Mouse (Mus musculus): ENCODE data around the gene Gzme. TPM values are rescaled to one million over a fixed set of nuclear protein-coding genes. Genes with fewer than 3 reads are reported as not detected.
A peak's percentile ranks its signal among the peaks of the same experiment; 100 is the strongest.
"Not testable (repeated sequence)": the region's sequence is repeated elsewhere in the genome, so short reads cannot be mapped to it uniquely, and the experiment has no call there.

Gzme gene
- polyA plus RNA-seq, 1 experiment from 2014 or later, result not detected

DNA sequence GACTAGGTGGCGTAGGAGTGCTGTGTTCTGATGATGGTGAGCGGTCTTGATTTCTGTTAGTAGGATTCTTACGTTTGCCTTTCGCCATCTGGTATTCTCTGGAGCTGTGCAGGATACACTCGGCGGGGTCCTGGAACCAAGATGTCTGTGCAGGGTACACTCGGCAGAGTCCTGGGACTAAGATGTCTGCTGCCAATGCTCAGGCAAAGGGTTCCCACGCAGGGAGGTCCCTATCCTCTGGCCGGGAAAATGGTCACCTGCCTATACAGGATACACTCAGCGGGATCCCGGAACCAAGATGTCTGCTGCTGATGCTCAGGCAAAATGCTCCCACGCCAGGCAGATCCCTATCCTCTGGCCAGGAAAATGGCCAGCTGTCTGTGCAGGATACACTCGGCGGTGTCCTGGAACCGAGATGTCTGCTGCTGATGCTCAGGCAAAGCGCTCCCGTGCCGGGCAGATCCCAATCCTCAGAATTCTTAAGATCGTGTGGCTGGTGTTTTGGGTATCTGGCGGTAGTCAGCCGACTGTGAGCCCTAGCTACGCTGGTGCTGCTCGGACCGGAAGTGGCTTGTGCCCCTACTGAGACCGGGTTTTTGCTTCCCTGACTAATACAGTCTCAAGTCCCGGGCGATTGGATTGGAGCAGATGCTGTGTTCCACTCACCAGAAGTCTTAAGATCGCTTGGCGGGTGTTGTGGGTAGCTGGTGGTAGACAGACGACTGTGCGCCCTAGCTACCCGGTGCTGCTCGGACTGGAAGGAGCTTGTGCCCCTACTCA is 4.7 kb downstream of the Gzme start:
- 94% methylated on average over 33 of the region's 33 CpGs for WGBS
- H3K4me2 ChIP-seq (ENCODE audit: low read length); H3K9ac ChIP-seq (replicated peaks; ENCODE audit: low read depth, low read length); H3K9me3 ChIP-seq (ENCODE audit: control insufficient read depth, low read length); H3K36me3 ChIP-seq (ENCODE audit: control insufficient read depth, insufficient read depth); H3K27ac ChIP-seq (ENCODE audit: low read length); ATAC-seq; H3K27me3 ChIP-seq (replicated peaks; ENCODE audit: control insufficient read depth, insufficient read depth, low read length); H3K4me3 ChIP-seq (replicated peaks; ENCODE audit: low read length); H3K4me1 ChIP-seq (replicated peaks; ENCODE audit: control insufficient read depth, insufficient read depth, low read length): not testable (repeated sequence)

DNA sequence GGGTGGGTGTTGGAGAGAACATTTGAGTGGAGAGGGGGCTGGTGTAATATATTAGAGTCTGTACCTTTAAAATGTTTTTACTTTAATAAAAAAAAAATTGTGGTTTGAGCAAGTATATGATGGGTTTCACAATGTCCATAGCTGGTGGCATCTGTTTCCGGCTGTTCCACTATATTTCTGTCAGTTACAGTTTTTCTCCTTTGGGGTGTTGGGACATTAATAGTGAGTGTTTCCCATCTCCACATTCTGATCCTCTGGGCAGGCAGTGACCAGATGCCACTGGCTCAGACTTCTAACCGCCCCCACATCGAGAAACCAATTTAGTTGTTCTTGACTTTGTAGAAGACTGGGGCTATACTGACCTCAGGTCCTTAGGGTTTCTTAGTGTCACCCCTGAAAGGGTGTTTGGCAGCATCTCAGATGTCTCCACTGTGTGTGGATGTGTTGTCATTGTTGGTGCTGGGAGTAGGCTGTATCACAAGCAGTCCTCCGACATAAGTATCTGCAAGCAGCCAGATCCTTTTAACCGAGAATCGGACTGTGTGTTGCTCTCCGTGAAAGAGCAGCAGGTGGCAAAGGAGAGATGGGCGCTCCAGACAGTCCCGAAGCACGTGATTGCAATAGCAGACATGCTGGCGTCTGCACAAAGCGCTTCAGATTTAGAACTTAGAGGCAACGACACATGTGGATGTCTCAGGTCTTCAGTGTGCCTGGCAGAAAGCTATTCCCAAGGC is 14.8 kb downstream of the Gzme start:
- H3K27me3 ChIP-seq (replicated peaks; ENCODE audit: control insufficient read depth, insufficient read depth, low read length), result no peaks in the 10 kb centered on the region
- no peak for ATAC-seq
- H3K9me3 ChIP-seq (ENCODE audit: control insufficient read depth, low read length), result no peaks in the 10 kb centered on the region
- WGBS, result 81% methylated on average over 13 of the region's 13 CpGs
- H3K4me3 ChIP-seq (replicated peaks; ENCODE audit: low read length), result no peak overlapping the region
- H3K27ac ChIP-seq (ENCODE audit: low read length), result no peak overlapping the region
- H3K36me3 ChIP-seq (ENCODE audit: control insufficient read depth, insufficient read depth), result no peaks in the 10 kb centered on the region
- H3K4me2 ChIP-seq (ENCODE audit: low read length), result no peak overlapping the region
- H3K4me1 ChIP-seq (replicated peaks; ENCODE audit: control insufficient read depth, insufficient read depth, low read length), result no peaks in the 10 kb centered on the region
- H3K9ac ChIP-seq (replicated peaks; ENCODE audit: low read depth, low read length), result no peak overlapping the region

DNA sequence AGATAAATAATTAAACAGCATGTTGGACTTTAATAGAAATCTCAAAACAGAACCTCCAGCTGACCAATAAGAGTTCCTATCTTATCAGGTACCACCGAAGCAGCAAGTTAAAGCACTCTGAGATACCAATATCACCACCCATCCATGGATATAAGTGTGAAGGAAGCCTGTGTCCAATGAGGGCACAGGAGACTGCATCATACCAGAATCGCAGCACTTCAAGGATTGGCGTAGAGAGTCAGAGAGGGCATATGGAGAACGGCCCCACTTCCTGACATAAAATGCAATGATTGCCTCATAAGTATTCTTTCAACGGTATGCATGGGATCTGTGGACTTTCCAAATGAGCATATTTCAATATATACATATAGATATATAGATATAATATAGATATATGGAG is 15.4 kb downstream of the Gzme start:
- Histone ChIP-seq H3K4me3 (replicated peaks; ENCODE audit: low read length) (no peak overlapping the region), H3K27me3 (replicated peaks; ENCODE audit: control insufficient read depth, insufficient read depth, low read length) (no peaks in the 10 kb centered on the region), H3K9me3 (ENCODE audit: control insufficient read depth, low read length) (no peaks in the 10 kb centered on the region), H3K4me2 (ENCODE audit: low read length) (no peak overlapping the region), H3K9ac (replicated peaks; ENCODE audit: low read depth, low read length) (no peak overlapping the region), H3K27ac (ENCODE audit: low read length) (no peak overlapping the region), H3K36me3 (ENCODE audit: control insufficient read depth, insufficient read depth) (no peaks in the 10 kb centered on the region), H3K4me1 (replicated peaks; ENCODE audit: control insufficient read depth, insufficient read depth, low read length) (no peaks in the 10 kb centered on the region)
- no peak for ATAC-seq
- 95% methylated on average over 5 of the region's 5 CpGs for WGBS

DNA sequence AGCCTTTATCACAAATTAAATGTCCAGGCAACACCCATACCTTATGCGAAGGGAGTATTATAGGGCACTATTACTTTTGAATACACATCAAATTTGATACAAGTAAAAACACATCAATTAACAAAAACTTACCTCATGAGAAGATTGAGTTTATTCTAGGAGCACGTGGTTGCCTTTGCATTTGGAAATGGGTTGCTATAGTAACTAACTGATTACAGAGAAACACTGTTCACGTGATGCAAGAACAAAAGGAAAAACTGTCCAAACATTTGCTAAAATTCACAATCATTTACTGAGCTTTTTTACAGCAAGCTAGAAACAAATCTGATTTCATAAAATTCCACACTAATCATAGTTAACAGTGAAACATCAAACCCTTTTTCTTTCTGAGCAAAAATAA is 17.0 kb downstream of the Gzme start:
- Histone ChIP-seq H3K4me1 (replicated peaks; ENCODE audit: control insufficient read depth, insufficient read depth, low read length) (no peaks in the 10 kb centered on the region), H3K9me3 (ENCODE audit: control insufficient read depth, low read length) (no peaks in the 10 kb centered on the region), H3K4me3 (replicated peaks; ENCODE audit: low read length) (no peak overlapping the region), H3K36me3 (ENCODE audit: control insufficient read depth, insufficient read depth) (no peaks in the 10 kb centered on the region), H3K27me3 (replicated peaks; ENCODE audit: control insufficient read depth, insufficient read depth, low read length) (no peaks in the 10 kb centered on the region), H3K9ac (replicated peaks; ENCODE audit: low read depth, low read length) (no peak overlapping the region), H3K27ac (ENCODE audit: low read length) (no peak overlapping the region), H3K4me2 (ENCODE audit: low read length) (no peak overlapping the region)
- ATAC-seq, result peak; percentile 74
- 35% methylated on average over 3 of the region's 3 CpGs for WGBS

DNA sequence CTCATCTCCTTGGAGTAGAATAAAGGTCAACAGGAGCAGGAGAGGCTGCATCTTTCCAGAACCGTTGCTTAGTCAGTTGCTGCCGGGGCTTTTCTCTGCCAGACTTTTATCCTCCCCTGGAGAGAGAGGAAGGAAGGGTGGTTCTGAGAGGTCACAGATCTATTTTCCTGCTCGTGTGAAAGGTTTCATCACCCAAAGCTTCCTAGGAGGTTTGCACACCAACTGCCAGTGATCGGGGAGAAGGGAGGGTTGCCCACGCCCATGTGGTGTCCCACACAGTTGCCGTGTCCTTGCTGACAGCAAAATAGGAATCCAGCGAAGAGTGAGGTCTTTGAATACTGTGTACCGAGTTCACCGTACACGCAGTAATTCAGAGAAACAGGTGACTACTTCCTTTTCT is 18.0 kb downstream of the Gzme start, which contains the start of gene Ctsg:
Ctsg (minus strand) TSS at position 189 of the 400 bp plus-strand sequence.
- Histone ChIP-seq H3K27me3 (replicated peaks; ENCODE audit: control insufficient read depth, insufficient read depth, low read length) (no peaks in the 10 kb centered on the region), H3K4me2 (ENCODE audit: low read length) (no peak within 1 kb of the TSS), H3K9me3 (ENCODE audit: control insufficient read depth, low read length) (no peaks in the 10 kb centered on the region), H3K4me3 (replicated peaks; ENCODE audit: low read length) (no peak within 1 kb of the TSS), H3K27ac (ENCODE audit: low read length) (no peak within 1 kb of the TSS), H3K36me3 (ENCODE audit: control insufficient read depth, insufficient read depth) (no peaks in the 10 kb centered on the region), H3K9ac (replicated peaks; ENCODE audit: low read depth, low read length) (no peak within 1 kb of the TSS), H3K4me1 (replicated peaks; ENCODE audit: control insufficient read depth, insufficient read depth, low read length) (no peaks in the 10 kb centered on the region)
- 82% methylated on average over 10 of the region's 10 CpGs for WGBS
- no peak for ATAC-seq

DNA sequence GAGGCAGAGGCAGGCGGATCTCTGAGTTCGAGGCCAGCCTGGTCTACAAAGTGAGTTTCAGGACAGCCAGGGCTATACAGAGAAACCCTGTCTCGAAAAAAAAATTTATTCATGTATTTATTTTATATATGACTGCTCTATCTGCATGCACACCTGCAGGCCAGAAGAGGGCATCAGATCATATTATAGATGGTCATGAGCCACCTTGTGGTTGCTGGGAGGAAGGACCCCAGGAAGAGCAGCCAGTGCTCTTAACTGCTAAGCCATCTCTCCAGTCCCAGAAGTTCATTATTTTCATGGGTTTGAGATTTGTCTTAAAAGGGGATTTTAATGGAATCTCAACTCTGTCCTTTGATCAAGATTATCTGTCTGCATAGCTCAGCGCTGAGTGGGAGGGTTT is 21.5 kb downstream of the Gzme start:
- Histone ChIP-seq H3K4me2 (ENCODE audit: low read length) (no peak overlapping the region), H3K27me3 (replicated peaks; ENCODE audit: control insufficient read depth, insufficient read depth, low read length) (no peaks in the 10 kb centered on the region), H3K9me3 (ENCODE audit: control insufficient read depth, low read length) (no peaks in the 10 kb centered on the region), H3K4me3 (replicated peaks; ENCODE audit: low read length) (no peak overlapping the region), H3K27ac (ENCODE audit: low read length) (no peak overlapping the region), H3K4me1 (replicated peaks; ENCODE audit: control insufficient read depth, insufficient read depth, low read length) (no peaks in the 10 kb centered on the region), H3K36me3 (ENCODE audit: control insufficient read depth, insufficient read depth) (no peaks in the 10 kb centered on the region), H3K9ac (replicated peaks; ENCODE audit: low read depth, low read length) (no peak overlapping the region)
- 80% methylated on average over 4 of the region's 4 CpGs for WGBS
- no peak for ATAC-seq

DNA sequence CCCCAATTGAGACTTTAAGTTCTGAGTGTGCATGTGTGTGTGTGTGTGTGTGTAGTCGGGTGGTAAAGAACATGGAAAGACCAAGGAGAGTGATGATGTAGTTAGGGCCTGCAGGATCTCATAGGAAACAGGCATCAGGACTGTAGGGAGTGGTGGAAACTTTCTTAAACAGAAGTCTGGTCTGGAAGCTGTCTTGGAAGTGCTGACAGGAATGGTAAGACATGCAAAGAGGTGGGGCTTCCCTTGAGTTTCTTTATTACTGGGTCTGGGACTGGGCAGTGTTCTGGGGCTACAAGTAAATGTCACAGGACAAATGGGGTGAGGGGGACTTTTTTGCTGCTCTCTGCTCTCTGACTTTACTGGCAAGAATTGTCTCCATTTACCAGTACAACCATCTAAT is 22.8 kb downstream of the Gzme start:
- H3K4me3 ChIP-seq (replicated peaks; ENCODE audit: low read length), result no peak overlapping the region
- no peak overlapping the region for H3K9ac ChIP-seq (replicated peaks; ENCODE audit: low read depth, low read length)
- no peak overlapping the region for H3K4me2 ChIP-seq (ENCODE audit: low read length)
- no peaks in the 10 kb centered on the region for H3K27me3 ChIP-seq (replicated peaks; ENCODE audit: control insufficient read depth, insufficient read depth, low read length)
- H3K27ac ChIP-seq (ENCODE audit: low read length), result no peak overlapping the region
- WGBS, result 80% methylated on average over 1 of the region's 1 CpGs
- no peaks in the 10 kb centered on the region for H3K4me1 ChIP-seq (replicated peaks; ENCODE audit: control insufficient read depth, insufficient read depth, low read length)
- no peaks in the 10 kb centered on the region for H3K9me3 ChIP-seq (ENCODE audit: control insufficient read depth, low read length)
- ATAC-seq, result no peak
- no peaks in the 10 kb centered on the region for H3K36me3 ChIP-seq (ENCODE audit: control insufficient read depth, insufficient read depth)

DNA sequence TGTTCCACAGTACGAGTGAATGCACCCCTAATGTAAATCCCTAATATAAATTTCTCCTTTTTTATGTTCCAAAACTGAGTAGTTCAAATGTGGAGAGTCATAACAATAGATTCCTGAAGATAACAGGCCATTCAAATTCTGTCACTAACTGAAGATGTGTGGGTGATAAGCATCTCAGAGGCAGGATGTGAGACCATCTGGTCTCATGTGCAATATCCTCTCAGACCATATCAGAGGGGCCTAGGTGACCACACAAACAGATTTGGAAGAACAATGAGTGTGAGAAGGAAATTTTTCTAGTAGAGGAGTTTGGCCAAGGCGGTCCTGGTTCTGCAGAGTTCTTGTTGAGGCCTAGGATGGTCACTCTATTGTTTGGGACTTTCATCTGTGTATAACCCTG is 27.1 kb downstream of the Gzme start:
- no peaks in the 10 kb centered on the region for H3K36me3 ChIP-seq (ENCODE audit: control insufficient read depth, insufficient read depth)
- no peak overlapping the region for H3K4me3 ChIP-seq (replicated peaks; ENCODE audit: low read length)
- no peak overlapping the region for H3K27ac ChIP-seq (ENCODE audit: low read length)
- H3K4me2 ChIP-seq (ENCODE audit: low read length), result no peak overlapping the region
- H3K9me3 ChIP-seq (ENCODE audit: control insufficient read depth, low read length), result no peaks in the 10 kb centered on the region
- ATAC-seq, result no peak
- no peak overlapping the region for H3K9ac ChIP-seq (replicated peaks; ENCODE audit: low read depth, low read length)
- H3K4me1 ChIP-seq (replicated peaks; ENCODE audit: control insufficient read depth, insufficient read depth, low read length), result no peaks in the 10 kb centered on the region
- 76% methylated on average over 2 of the region's 2 CpGs for WGBS
- no peaks in the 10 kb centered on the region for H3K27me3 ChIP-seq (replicated peaks; ENCODE audit: control insufficient read depth, insufficient read depth, low read length)

DNA sequence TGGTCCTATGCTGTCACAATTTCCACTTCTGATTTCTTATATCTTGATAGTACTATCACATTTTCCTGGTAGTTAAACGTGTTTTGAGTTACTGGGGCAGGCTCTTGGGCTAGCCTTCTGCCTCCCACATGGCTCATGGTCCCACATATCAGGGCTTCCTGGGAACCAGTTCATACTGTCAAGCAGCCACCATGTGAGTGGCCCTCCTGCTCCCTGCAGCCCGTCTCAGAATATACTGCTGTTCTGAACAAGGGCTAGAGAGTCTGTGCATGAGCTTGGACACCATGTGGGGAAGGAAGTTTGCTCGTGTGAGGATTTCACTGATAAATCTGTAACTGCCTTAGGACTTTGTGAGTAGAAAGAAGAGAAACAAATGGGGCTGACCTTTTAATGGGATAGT is 33.7 kb downstream of the Gzme start:
- Histone ChIP-seq H3K4me3 (replicated peaks; ENCODE audit: low read length) (no peak overlapping the region), H3K9me3 (ENCODE audit: control insufficient read depth, low read length) (no peaks in the 10 kb centered on the region), H3K4me2 (ENCODE audit: low read length) (no peak overlapping the region), H3K27me3 (replicated peaks; ENCODE audit: control insufficient read depth, insufficient read depth, low read length) (no peaks in the 10 kb centered on the region), H3K36me3 (ENCODE audit: control insufficient read depth, insufficient read depth) (no peaks in the 10 kb centered on the region), H3K27ac (ENCODE audit: low read length) (no peak overlapping the region), H3K9ac (replicated peaks; ENCODE audit: low read depth, low read length) (no peak overlapping the region), H3K4me1 (replicated peaks; ENCODE audit: control insufficient read depth, insufficient read depth, low read length) (no peaks in the 10 kb centered on the region)
- no peak for ATAC-seq
- 80% methylated on average over 3 of the region's 3 CpGs for WGBS
